Mouse (Mus musculus): ENCODE measurements around the gene Numbl. TPM values are rescaled to one million over a fixed set of nuclear protein-coding genes. Genes with fewer than 3 reads are reported as not detected.
A peak's percentile ranks its signal among the peaks of the same experiment; 100 is the strongest.

The Numbl gene
- total and polyA plus RNA-seq, 2 experiments from 2014 or later: 6.2 to 15.9 TPM

DNA sequence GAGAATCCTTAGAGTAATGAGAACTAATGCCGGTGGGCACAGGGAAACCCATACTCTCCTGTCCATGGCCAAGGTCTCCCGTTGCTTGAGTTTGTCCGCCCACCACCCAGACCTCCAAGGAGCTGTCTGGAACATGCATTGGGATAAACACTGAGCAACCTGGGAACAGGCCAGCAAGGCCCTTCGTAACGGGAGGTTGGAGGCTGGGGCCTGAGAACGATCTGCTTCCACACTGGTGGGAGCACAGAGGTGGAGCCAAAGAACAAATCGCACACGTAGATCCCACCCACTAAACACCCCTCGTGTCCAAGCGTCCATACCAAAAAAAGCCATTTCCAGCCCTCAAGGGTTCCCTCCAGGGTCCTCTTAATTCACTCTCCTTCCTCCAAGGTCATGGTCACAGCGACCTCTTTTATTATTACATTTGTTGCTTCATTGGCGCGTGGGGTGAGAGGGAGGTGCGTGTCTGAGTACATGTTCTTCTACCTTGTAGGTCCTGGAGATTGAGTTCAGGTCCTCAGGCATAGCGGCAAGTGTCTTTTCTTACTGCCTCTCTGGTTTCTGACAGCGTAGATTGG, 39.9 kb downstream of the Numbl start:
- Histone ChIP-seq H3K9me3 (replicated peaks; ENCODE audit: control insufficient read depth, low read length) (no peaks in the 10 kb centered on the region), H3K27ac (ENCODE audit: low read depth) (no peak overlapping the region), H3K4me3 (ENCODE audit: low read depth, low read length) (no peak overlapping the region), H3K9ac (replicated peaks; ENCODE audit: low read depth, low read length) (no peak overlapping the region), H3K4me1 (ENCODE audit: control insufficient read depth, insufficient read depth) (no peaks in the 10 kb centered on the region), H3K4me2 (ENCODE audit: low read depth, low read length) (no peak overlapping the region), H3K36me3 (replicated peaks; ENCODE audit: control insufficient read depth, insufficient read depth, low read length) (no peaks in the 10 kb centered on the region), H3K27me3 (ENCODE audit: control insufficient read depth, insufficient read depth, low read length) (no peaks in the 10 kb centered on the region)
- TF ChIP-seq EP300 (IDR thresholded peaks at IDR 0.05; ENCODE audit: low read depth) (no peak), CTCF (IDR thresholded peaks at IDR 0.05; ENCODE audit: low read depth) (no peak)
- 76% methylated on average over 16 of the region's 16 CpGs for WGBS
- DNase-seq (ENCODE audit: low spot score) (no peak), ATAC-seq (ENCODE audit: insufficient read depth, low read depth) (no peak)

- Histone ChIP-seq H3K4me3 (ENCODE audit: low read depth, low read length) (no peak overlapping the region), H3K4me1 (ENCODE audit: control insufficient read depth, insufficient read depth) (no peaks in the 10 kb centered on the region), H3K27me3 (ENCODE audit: control insufficient read depth, insufficient read depth, low read length) (peaks cover 3% of the 10 kb centered on the region; the same call in 1 of the 2 replicates), H3K9me3 (replicated peaks; ENCODE audit: control insufficient read depth, low read length) (no peaks in the 10 kb centered on the region), H3K4me2 (ENCODE audit: low read depth, low read length) (no peak overlapping the region), H3K27ac (ENCODE audit: low read depth) (no peak overlapping the region), H3K36me3 (replicated peaks; ENCODE audit: control insufficient read depth, insufficient read depth, low read length) (no peaks in the 10 kb centered on the region), H3K9ac (replicated peaks; ENCODE audit: low read depth, low read length) (no peak overlapping the region)
- no peak for ATAC-seq (ENCODE audit: insufficient read depth, low read depth)
- no peak for DNase-seq (ENCODE audit: low spot score)
- TF ChIP-seq EP300 (IDR thresholded peaks at IDR 0.05; ENCODE audit: low read depth) (no peak), CTCF (IDR thresholded peaks at IDR 0.05; ENCODE audit: low read depth) (no peak)
- WGBS: 81% methylated on average over 6 of the region's 6 CpGs
These were observed 40.6 kb downstream of the Numbl start for GRCm38 (mm10) chr7:27298816-27299215.

DNA sequence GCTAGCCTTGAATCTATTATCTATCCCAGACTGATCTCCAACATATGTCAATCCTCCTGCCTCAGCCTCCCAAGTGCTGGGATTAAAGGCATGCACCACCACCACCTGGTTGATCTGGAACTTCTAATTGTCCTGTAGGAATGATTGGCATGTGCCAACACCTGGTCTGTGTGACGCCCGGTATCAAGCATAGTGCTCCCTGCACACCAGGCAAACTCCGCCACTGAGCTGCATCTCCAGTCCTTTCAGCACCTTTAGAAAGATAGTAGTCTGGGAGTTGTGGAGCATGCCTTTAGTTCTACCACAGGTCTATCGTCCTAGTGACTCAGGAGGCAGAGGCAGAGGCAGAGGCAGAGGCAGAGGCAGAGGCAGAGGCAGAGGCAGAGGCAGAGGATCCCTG, 42.1 kb downstream of the Numbl start:
- H3K27me3 ChIP-seq (ENCODE audit: control insufficient read depth, insufficient read depth, low read length): peaks cover 9% of the 10 kb centered on the region
- H3K4me2 ChIP-seq (ENCODE audit: low read depth, low read length): no peak overlapping the region
- H3K9ac ChIP-seq (replicated peaks; ENCODE audit: low read depth, low read length): no peak overlapping the region
- no peaks in the 10 kb centered on the region for H3K4me1 ChIP-seq (ENCODE audit: control insufficient read depth, insufficient read depth)
- TF ChIP-seq EP300 (IDR thresholded peaks at IDR 0.05; ENCODE audit: low read depth): no peak
- TF ChIP-seq CTCF (IDR thresholded peaks at IDR 0.05; ENCODE audit: low read depth): no peak
- DNase-seq (ENCODE audit: low spot score) (no peak), ATAC-seq (ENCODE audit: insufficient read depth, low read depth) (no peak)
- no peaks in the 10 kb centered on the region for H3K9me3 ChIP-seq (replicated peaks; ENCODE audit: control insufficient read depth, low read length)
- H3K27ac ChIP-seq (ENCODE audit: low read depth): no peak overlapping the region
- H3K36me3 ChIP-seq (replicated peaks; ENCODE audit: control insufficient read depth, insufficient read depth, low read length): no peaks in the 10 kb centered on the region
- H3K4me3 ChIP-seq (ENCODE audit: low read depth, low read length): no peak overlapping the region
- 49% methylated on average over 4 of the region's 4 CpGs for WGBS

DNA sequence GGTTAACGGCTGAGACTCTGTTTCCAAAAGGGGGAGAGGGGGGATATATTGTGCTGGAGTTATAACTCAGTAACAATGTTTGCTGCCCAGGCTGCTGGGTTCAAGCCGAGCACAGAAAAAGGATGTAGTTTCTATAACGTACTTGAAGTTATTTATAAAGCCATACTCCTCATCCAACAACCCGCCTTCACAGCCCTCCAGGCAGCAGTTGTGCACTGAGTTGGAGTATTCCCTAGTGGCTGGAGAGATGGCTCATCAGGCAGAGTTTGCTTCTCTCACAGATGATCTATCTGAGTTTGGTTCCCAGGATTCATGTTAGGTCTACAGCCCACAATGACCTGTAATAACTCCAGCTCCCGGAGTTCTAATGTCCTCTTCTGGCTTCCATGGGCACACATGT, 42.6 kb downstream of the Numbl start:
- no peaks in the 10 kb centered on the region for H3K9me3 ChIP-seq (replicated peaks; ENCODE audit: control insufficient read depth, low read length)
- no peak for DNase-seq (ENCODE audit: low spot score)
- H3K4me1 ChIP-seq (ENCODE audit: control insufficient read depth, insufficient read depth): no peaks in the 10 kb centered on the region
- ATAC-seq (ENCODE audit: insufficient read depth, low read depth): no peak
- H3K36me3 ChIP-seq (replicated peaks; ENCODE audit: control insufficient read depth, insufficient read depth, low read length): no peaks in the 10 kb centered on the region
- no peak overlapping the region for H3K4me2 ChIP-seq (ENCODE audit: low read depth, low read length)
- H3K27me3 ChIP-seq (ENCODE audit: control insufficient read depth, insufficient read depth, low read length): peaks cover 13% of the 10 kb centered on the region
- H3K27ac ChIP-seq (ENCODE audit: low read depth): no peak overlapping the region
- no peak overlapping the region for H3K4me3 ChIP-seq (ENCODE audit: low read depth, low read length)
- H3K9ac ChIP-seq (replicated peaks; ENCODE audit: low read depth, low read length): no peak overlapping the region
- WGBS: 60% methylated on average over 5 of the region's 5 CpGs
- TF ChIP-seq CTCF (IDR thresholded peaks at IDR 0.05; ENCODE audit: low read depth) (no peak), EP300 (IDR thresholded peaks at IDR 0.05; ENCODE audit: low read depth) (no peak)

DNA sequence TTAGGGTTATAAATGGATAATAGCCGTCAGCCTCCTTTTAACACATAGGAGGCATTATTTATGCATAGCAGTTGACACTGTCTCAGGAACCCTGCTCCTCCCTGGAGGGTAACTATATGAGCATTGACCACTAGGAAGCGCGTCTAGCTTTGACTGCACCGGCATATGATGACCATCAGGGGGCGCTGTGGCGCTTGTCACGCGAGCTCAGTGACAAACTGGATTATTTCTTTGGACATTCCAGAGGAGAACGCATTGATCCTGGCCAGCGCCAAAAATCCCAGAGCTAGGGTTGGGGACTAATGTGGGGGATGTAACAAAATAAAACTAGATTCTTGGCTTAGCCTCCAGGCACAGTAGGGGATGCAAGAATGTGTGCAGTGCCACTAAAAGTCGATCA, 43.9 kb downstream of the Numbl start:
- no peak overlapping the region for H3K4me2 ChIP-seq (ENCODE audit: low read depth, low read length)
- H3K27ac ChIP-seq (ENCODE audit: low read depth): no peak overlapping the region
- no peaks in the 10 kb centered on the region for H3K36me3 ChIP-seq (replicated peaks; ENCODE audit: control insufficient read depth, insufficient read depth, low read length)
- no peak overlapping the region for H3K4me3 ChIP-seq (ENCODE audit: low read depth, low read length)
- TF ChIP-seq EP300 (IDR thresholded peaks at IDR 0.05; ENCODE audit: low read depth) (no peak), CTCF (IDR thresholded peaks at IDR 0.05; ENCODE audit: low read depth) (peak; percentile 95)
- no peaks in the 10 kb centered on the region for H3K9me3 ChIP-seq (replicated peaks; ENCODE audit: control insufficient read depth, low read length)
- ATAC-seq (ENCODE audit: insufficient read depth, low read depth) (0 out of 2 replicates have a peak, but pooled peaks have one; percentile 22), DNase-seq (ENCODE audit: low spot score) (peak; percentile 70)
- H3K27me3 ChIP-seq (ENCODE audit: control insufficient read depth, insufficient read depth, low read length): peaks cover 26% of the 10 kb centered on the region
- no peaks in the 10 kb centered on the region for H3K4me1 ChIP-seq (ENCODE audit: control insufficient read depth, insufficient read depth)
- H3K9ac ChIP-seq (replicated peaks; ENCODE audit: low read depth, low read length): no peak overlapping the region
- WGBS: 7% methylated on average over 11 of the region's 11 CpGs

All from heart, postnatal 0 days (tissue).